25 mouse cellular contexts compared by ENCODE assay signal in genomic region chr5:72798563-72798962, GRCm38 (mm10). TPM values are rescaled to one million over a fixed set of nuclear protein-coding genes. Genes with fewer than 3 reads are reported as not detected.
"Had no signal": no experiment of that assay in that cellular context is flagged by ENCODE, and none has a peak within 500 bp of the region (broad histone marks: within the 10 kb centered on the region; RNA-seq: fewer than 3 reads in every experiment).

No protein-coding gene starts in this region.

- H3K9me3 ChIP-seq: heart, embryonic 10.5 days; heart, embryonic 12.5 days; hindbrain, embryonic 10.5 days; hindbrain, embryonic 12.5 days; intestine, embryonic 15.5 days; limb, embryonic 10.5 days; limb, embryonic 12.5 days had no signal

- H3K4me2 ChIP-seq: heart, embryonic 12.5 days; hindbrain, embryonic 12.5 days; hindbrain, embryonic 14.5 days; intestine, embryonic 15.5 days; limb, embryonic 12.5 days had no signal

- H3K27me3 ChIP-seq: heart, embryonic 12.5 days; hindbrain, embryonic 12.5 days; intestine, embryonic 15.5 days had no signal

- H3K4me3 ChIP-seq: gastrocnemius, adult 2 months; heart, embryonic 10.5 days; heart, embryonic 12.5 days; hindbrain, embryonic 10.5 days; hindbrain, embryonic 12.5 days; intestine, embryonic 15.5 days; layer of hippocampus, adult 2 months; left cerebral cortex, adult 2 months; limb, embryonic 10.5 days; limb, embryonic 12.5 days had no signal

- H3K4me1 ChIP-seq: hindbrain, embryonic 12.5 days had no signal

- H3K27ac ChIP-seq: gastrocnemius, adult 2 months; heart, embryonic 10.5 days; hindbrain, embryonic 10.5 days; hindbrain, embryonic 12.5 days; hindbrain, embryonic 14.5 days; intestine, embryonic 15.5 days; layer of hippocampus, adult 2 months; left cerebral cortex, adult 2 months; limb, embryonic 10.5 days; limb, embryonic 12.5 days had no signal

- DNase-seq: forebrain, postnatal 0 days; gastrocnemius, adult 2 months; gastrocnemius, postnatal 10 days; gastrocnemius, postnatal 25 days; heart, postnatal 10 days; heart, postnatal 4 days; kidney, adult 18-20 months; kidney, adult 8-10 months; kidney, postnatal 10 days; kidney, postnatal 25 days; kidney, postnatal 4 days had no signal

- ATAC-seq: forebrain, postnatal 0 days; hindbrain, embryonic 16.5 days; inflammation-experienced regulatory T-cells, adult 6 months; intestine, embryonic 15.5 days; intestine, postnatal 0 days had no signal

- H3K9ac ChIP-seq: forebrain, postnatal 0 days; heart, embryonic 12.5 days; hindbrain, embryonic 12.5 days; hindbrain, embryonic 14.5 days; intestine, embryonic 15.5 days; limb, embryonic 12.5 days had no signal

- H3K36me3 ChIP-seq: heart, embryonic 10.5 days; heart, embryonic 12.5 days; hindbrain, embryonic 10.5 days; hindbrain, embryonic 12.5 days; intestine, embryonic 15.5 days; limb, embryonic 10.5 days; limb, embryonic 12.5 days had no signal

RNA-seq across cellular contexts. Expression of gene Txk, which starts 46.0 kb away (rescaled TPM):
- total RNA-seq: forebrain, postnatal 0 days; gastrocnemius, postnatal 10 days; layer of hippocampus, adult 2 months had no signal
- polyA plus RNA-seq: heart, embryonic 10.5 days; heart, embryonic 12.5 days; hindbrain, embryonic 10.5 days; hindbrain, embryonic 12.5 days; kidney, embryonic 14.5 days; limb, embryonic 10.5 days; limb, embryonic 12.5 days had no signal
